Mouse (Mus musculus) neural tube, embryonic 11.5 days (tissue): Measurements from ENCODE around the gene Shroom4. TPM values are rescaled to one million over a fixed set of nuclear protein-coding genes. Genes with fewer than 3 reads are reported as not detected.
"Not testable (repeated sequence)": the region's sequence is repeated elsewhere in the genome, so short reads cannot be mapped to it uniquely, and the experiment has no call there.

Experiments
- ATAC-seq: fragments of 200-750 bp; cut with Nextera tagmentation; 2 replicates; pipeline ENCODE4 v1.8.0; 2017; ENCODE audit warnings: moderate number of reproducible peaks, mild to moderate bottlenecking, moderate TSS enrichment, moderate library complexity; ENCODE audit not compliant: insufficient read depth, low FRiP score, low TSS enrichment
- DNase-seq: peaks from one replicate; pipeline ENCODE4 v3.0.0-alpha.2; 2015; ENCODE audit warnings: low spot score
- H3K27ac ChIP-seq: fragments of 300-500 bp; sonication (generic); 2 replicates; pipeline ENCODE4 v1.5.1; 2014; ENCODE audit warnings: low read depth, mild to moderate bottlenecking, low read length
- H3K27me3 ChIP-seq: fragments of 300-500 bp; sonication (generic); 2 replicates; pipeline ENCODE4 v1.6.1; 2014; ENCODE audit warnings: mild to moderate bottlenecking, low read length, mixed read lengths; ENCODE audit not compliant: control insufficient read depth, insufficient read depth
- H3K36me3 ChIP-seq: fragments of 300-500 bp; sonication (generic); 2 replicates; pipeline ENCODE4 v1.6.1; 2014; ENCODE audit warnings: mild to moderate bottlenecking, low read length, moderate library complexity, mixed read lengths; ENCODE audit not compliant: control insufficient read depth, insufficient read depth
- H3K4me1 ChIP-seq: fragments of 300-500 bp; sonication (generic); 2 replicates; pipeline ENCODE4 v1.6.1; 2014; ENCODE audit warnings: low read length, mixed read lengths; ENCODE audit not compliant: control insufficient read depth, insufficient read depth
- H3K4me2 ChIP-seq: fragments of 300-500 bp; sonication (generic); 2 replicates; pipeline ENCODE4 v1.6.1; 2014; ENCODE audit warnings: low read depth, mild to moderate bottlenecking, moderate library complexity
- H3K4me3 ChIP-seq: fragments of 300-500 bp; sonication (generic); 2 replicates; pipeline ENCODE4 v1.5.1; 2014; ENCODE audit warnings: low read depth, low read length
- H3K9ac ChIP-seq: fragments of 300-500 bp; sonication (generic); 2 replicates; pipeline ENCODE4 v1.6.1; 2014; ENCODE audit warnings: mild to moderate bottlenecking, low read length
- H3K9me3 ChIP-seq: fragments of 300-500 bp; sonication (generic); 2 replicates; pipeline ENCODE4 v1.6.1; 2016; ENCODE audit warnings: low read length; ENCODE audit not compliant: control insufficient read depth
- WGBS: fragments of 180-500 bp; shearing (Covaris S2); extraction: QIAGEN DNeasy Blood & Tissue Kit; methylation state at CpG from one replicate; pipeline ENCODE4 v1.1.7; 2014; 5-methylcytosine and 5-hydroxymethylcytosine counted together
- polyA plus RNA-seq: library from polyadenylated mRNA; unstranded; fragments of >200 nt; fragmentation: Nextera tagmentation; extraction: Ambion mirVana; gene quantifications from 2 replicates; pipeline ENCODE4 v1.2.1, GENCODE M21; 2014

The Shroom4 gene
- polyA plus RNA-seq, 1 experiment from 2014 or later = 8.0 TPM

- not testable (repeated sequence) for H3K36me3 ChIP-seq, H3K4me1 ChIP-seq, DNase-seq, H3K27ac ChIP-seq, H3K9me3 ChIP-seq, ATAC-seq, H3K27me3 ChIP-seq, H3K4me3 ChIP-seq, H3K4me2 ChIP-seq, H3K9ac ChIP-seq
- no CpG with 5 or more reads among the region's 1 CpGs for WGBS
Observed at GRCm38 (mm10) chrX:6469251-6469650, 69.6 kb downstream of the Shroom4 start.

GRCm38 (mm10) chrX:6472563-6472962 lies 72.9 kb downstream of the Shroom4 start:
- H3K9me3 ChIP-seq, H3K36me3 ChIP-seq, H3K27ac ChIP-seq, H3K4me2 ChIP-seq, H3K4me1 ChIP-seq, DNase-seq, ATAC-seq, H3K9ac ChIP-seq, H3K27me3 ChIP-seq, H3K4me3 ChIP-seq: not testable (repeated sequence)
- WGBS = no CpG with 5 or more reads among the region's 1 CpGs

GRCm38 (mm10) chrX:6475177-6475576 lies 75.5 kb downstream of the Shroom4 start:
- ATAC-seq = no peak
- H3K4me3 ChIP-seq = no peak overlapping the region
- WGBS = 54% methylated on average over 1 of the region's 1 CpGs
- no peak overlapping the region for H3K4me2 ChIP-seq
- no peaks in the 10 kb centered on the region for H3K4me1 ChIP-seq
- H3K36me3 ChIP-seq = no peaks in the 10 kb centered on the region
- H3K9me3 ChIP-seq = no peaks in the 10 kb centered on the region
- H3K27ac ChIP-seq = no peak overlapping the region
- no peak overlapping the region for H3K9ac ChIP-seq
- H3K27me3 ChIP-seq = no peaks in the 10 kb centered on the region
- DNase-seq = no peak

- no peak for DNase-seq
- WGBS = 61% methylated on average over 4 of the region's 4 CpGs
- Histone ChIP-seq H3K27me3 (no peaks in the 10 kb centered on the region), H3K4me2 (no peak overlapping the region), H3K4me1 (no peaks in the 10 kb centered on the region), H3K9me3 (no peaks in the 10 kb centered on the region), H3K27ac (no peak overlapping the region), H3K9ac (no peak overlapping the region), H3K4me3 (no peak overlapping the region), H3K36me3 (no peaks in the 10 kb centered on the region)
- ATAC-seq = no peak
Observed at GRCm38 (mm10) chrX:6482268-6482667, 82.6 kb downstream of the Shroom4 start.

GRCm38 (mm10) chrX:6483817-6484216 lies 84.2 kb downstream of the Shroom4 start:
- no peaks in the 10 kb centered on the region for H3K4me1 ChIP-seq
- ATAC-seq = no peak
- H3K4me2 ChIP-seq = no peak overlapping the region
- no peak overlapping the region for H3K27ac ChIP-seq
- peak; percentile 14 for DNase-seq
- H3K9me3 ChIP-seq = no peaks in the 10 kb centered on the region
- H3K27me3 ChIP-seq = no peaks in the 10 kb centered on the region
- 28% methylated on average over 8 of the region's 8 CpGs for WGBS
- no peaks in the 10 kb centered on the region for H3K36me3 ChIP-seq
- H3K9ac ChIP-seq = no peak overlapping the region
- H3K4me3 ChIP-seq = no peak overlapping the region

GRCm38 (mm10) chrX:6490433-6490832 lies 90.8 kb downstream of the Shroom4 start:
- Histone ChIP-seq H3K36me3 (no peaks in the 10 kb centered on the region), H3K27ac (no peak overlapping the region), H3K9ac (no peak overlapping the region), H3K27me3 (no peaks in the 10 kb centered on the region), H3K9me3 (no peaks in the 10 kb centered on the region), H3K4me1 (no peaks in the 10 kb centered on the region), H3K4me3 (no peak overlapping the region), H3K4me2 (no peak overlapping the region)
- ATAC-seq (no peak), DNase-seq (no peak)
- 85% methylated on average over 4 of the region's 4 CpGs for WGBS

GRCm38 (mm10) chrX:6495456-6495855 lies 95.8 kb downstream of the Shroom4 start:
- Histone ChIP-seq H3K27ac (no peak overlapping the region), H3K27me3 (no peaks in the 10 kb centered on the region), H3K4me1 (no peaks in the 10 kb centered on the region), H3K9me3 (no peaks in the 10 kb centered on the region), H3K36me3 (no peaks in the 10 kb centered on the region), H3K9ac (no peak overlapping the region), H3K4me2 (no peak overlapping the region), H3K4me3 (no peak overlapping the region)
- DNase-seq (no peak), ATAC-seq (no peak)

- Histone ChIP-seq H3K27me3 (no peaks in the 10 kb centered on the region), H3K4me1 (no peaks in the 10 kb centered on the region), H3K4me2 (no peak overlapping the region), H3K9me3 (no peaks in the 10 kb centered on the region), H3K27ac (no peak overlapping the region), H3K9ac (no peak overlapping the region), H3K4me3 (no peak overlapping the region), H3K36me3 (no peaks in the 10 kb centered on the region)
- 42% methylated on average over 2 of the region's 2 CpGs for WGBS
- DNase-seq (no peak), ATAC-seq (no peak)
Observed at GRCm38 (mm10) chrX:6496374-6496773, 96.7 kb downstream of the Shroom4 start.

- no peak overlapping the region for H3K27ac ChIP-seq
- H3K9me3 ChIP-seq = no peaks in the 10 kb centered on the region
- H3K27me3 ChIP-seq = no peaks in the 10 kb centered on the region
- 82% methylated on average over 1 of the region's 1 CpGs for WGBS
- no peak overlapping the region for H3K4me3 ChIP-seq
- H3K36me3 ChIP-seq = no peaks in the 10 kb centered on the region
- no peak for DNase-seq
- H3K9ac ChIP-seq = no peak overlapping the region
- no peak for ATAC-seq
- no peak overlapping the region for H3K4me2 ChIP-seq
- no peaks in the 10 kb centered on the region for H3K4me1 ChIP-seq
Observed at GRCm38 (mm10) chrX:6501850-6502249, 102.2 kb downstream of the Shroom4 start.
